Mouse (Mus musculus) ovary, postnatal 36 days (tissue): Measurements from ENCODE around the gene Micall2.
A peak's percentile ranks its signal among the peaks of the same experiment; 100 is the strongest.

Experiments
- DNase-seq: peaks from one replicate; pipeline ENCODE4 v3.0.0; 2022; ENCODE audit warnings: low spot score, mixed read lengths

Gene Micall2

GRCm38 (mm10) chr5:139681832-139682630 is 54.1 kb downstream of the Micall2 start:
- DNase-seq, result no peak

GRCm38 (mm10) chr5:139675707-139675967 is 60.5 kb downstream of the Micall2 start:
- no peak for DNase-seq

GRCm38 (mm10) chr5:139674940-139675706 is 61.0 kb downstream of the Micall2 start:
- DNase-seq, result no peak

GRCm38 (mm10) chr5:139669380-139669779 is 66.8 kb downstream of the Micall2 start:
- DNase-seq, result no peak

GRCm38 (mm10) chr5:139668494-139668893 is 67.6 kb downstream of the Micall2 start:
- DNase-seq, result peak; percentile 67

- no peak for DNase-seq
These were observed 69.6 kb downstream of the Micall2 start for GRCm38 (mm10) chr5:139666496-139666895.

- no peak for DNase-seq
These were observed 70.8 kb downstream of the Micall2 start for GRCm38 (mm10) chr5:139665375-139665774.

- DNase-seq, result no peak
These were observed 74.4 kb downstream of the Micall2 start for GRCm38 (mm10) chr5:139661713-139662112.

GRCm38 (mm10) chr5:139659307-139659706 is 76.8 kb downstream of the Micall2 start:
- no peak for DNase-seq

GRCm38 (mm10) chr5:139658865-139659264 is 77.3 kb downstream of the Micall2 start:
- no peak for DNase-seq

- DNase-seq, result no peak
These were observed 78.1 kb downstream of the Micall2 start for GRCm38 (mm10) chr5:139657959-139658602.
